Mouse (Mus musculus) kidney, adult 2 months (tissue): ENCODE results near the gene Sdr42e1. TPM values are rescaled to one million over a fixed set of nuclear protein-coding genes. Genes with fewer than 3 reads are reported as not detected.

ENCODE experiments used
- DNase-seq: peaks from one replicate; pipeline ENCODE4 v3.0.0; 2021
- H3K27ac ChIP-seq: fragments of 200-500 bp; 2 replicates; pipeline ENCODE4 v1.5.1; 2012; ENCODE audit warnings: low read depth, low read length, control low read depth, inconsistent platforms; ENCODE audit not compliant: insufficient read depth
- H3K27me3 ChIP-seq: fragments of 200-500 bp; replicated peaks from 2 replicates; pipeline ENCODE4 v1.6.1; 2012; ENCODE audit warnings: mild to moderate bottlenecking, moderate library complexity, low read length, inconsistent platforms; ENCODE audit not compliant: control insufficient read depth, insufficient read depth
- H3K36me3 ChIP-seq: fragments of 200-500 bp; 2 replicates; pipeline ENCODE4 v1.6.1; 2012; ENCODE audit warnings: mild to moderate bottlenecking, moderate library complexity, low read length, inconsistent platforms; ENCODE audit not compliant: control insufficient read depth, insufficient read depth
- H3K4me1 ChIP-seq: fragments of 200-500 bp; 2 replicates; pipeline ENCODE4 v1.6.1; 2011; ENCODE audit warnings: low read length; ENCODE audit not compliant: control insufficient read depth, insufficient read depth
- H3K4me3 ChIP-seq: fragments of 200-500 bp; 2 replicates; pipeline ENCODE4 v1.5.1; 2011; ENCODE audit warnings: mild to moderate bottlenecking, low read depth, low read length, control low read depth; ENCODE audit not compliant: insufficient read depth
- CTCF ChIP-seq: fragments of 200-500 bp; conservative IDR thresholded peaks from 2 replicates; pipeline ENCODE4 v1.5.1; 2011; ENCODE audit warnings: low read depth, mild to moderate bottlenecking, control low read depth, low read length, moderate library complexity, mixed read lengths; ENCODE audit not compliant: insufficient read depth, insufficient read length
- POLR2A ChIP-seq: fragments of 200-500 bp; IDR thresholded peaks from one replicate; pipeline ENCODE4 v1.6.1; 2011; ENCODE audit warnings: low read depth, low read length, control low read depth
- WGBS: fragments of 180-500 bp; shearing (Covaris S2); methylation state at CpG from one replicate; pipeline ENCODE4 v1.1.7; 2018; 5-methylcytosine and 5-hydroxymethylcytosine counted together
- polyA plus RNA-seq: library from polyadenylated mRNA; depleted of rRNA; stranded (reverse); fragments of >200 nt; gene quantifications from 2 replicates; pipeline ENCODE4 v1.2.3, GENCODE M21; 2012

The Sdr42e1 gene
- polyA plus RNA-seq, 1 experiment = 6.6 TPM

- no peak overlapping the region for H3K27ac ChIP-seq
- no peaks in the 10 kb centered on the region for H3K27me3 ChIP-seq
- no peak for DNase-seq
- H3K4me3 ChIP-seq = no peak overlapping the region
- TF ChIP-seq CTCF (no peak), POLR2A (no peak)
- WGBS = 39% methylated on average over 10 of the region's 10 CpGs
- no peaks in the 10 kb centered on the region for H3K36me3 ChIP-seq
- no peaks in the 10 kb centered on the region for H3K4me1 ChIP-seq
These were observed 10.5 kb upstream of the Sdr42e1 start for GRCm38 (mm10) chr8:117683925-117684472.

GRCm38 (mm10) chr8:117678650-117679049 is 5.2 kb upstream of the Sdr42e1 start:
- 79% methylated on average over 4 of the region's 4 CpGs for WGBS
- H3K4me1 ChIP-seq = peaks cover 2% of the 10 kb centered on the region; the same call in 1 of the 2 replicates
- TF ChIP-seq POLR2A (no peak), CTCF (no peak)
- H3K4me3 ChIP-seq = no peak overlapping the region
- no peaks in the 10 kb centered on the region for H3K27me3 ChIP-seq
- no peaks in the 10 kb centered on the region for H3K36me3 ChIP-seq
- H3K27ac ChIP-seq = no peak overlapping the region
- DNase-seq = no peak

DNA sequence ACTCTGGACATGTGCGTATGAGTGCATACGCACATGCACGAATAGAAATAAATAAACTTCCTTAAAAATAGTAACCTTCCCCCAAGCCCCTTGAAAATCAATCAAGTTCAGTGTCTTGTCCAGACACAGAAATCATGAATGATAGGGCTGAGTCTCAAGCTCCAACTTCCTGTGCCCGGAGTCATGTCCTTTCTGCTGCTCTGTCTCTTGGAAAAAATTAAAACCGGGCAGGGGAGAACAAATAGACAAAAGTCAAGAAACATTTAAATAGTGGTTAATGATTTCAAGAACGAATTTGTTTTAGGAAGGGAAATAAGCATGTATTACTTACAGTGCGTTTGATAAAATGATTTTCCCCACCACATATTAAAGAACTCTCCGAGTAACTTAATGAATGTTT is 3.5 kb upstream of the Sdr42e1 start:
- 56% methylated on average over 8 of the region's 8 CpGs for WGBS
- H3K4me1 ChIP-seq = peaks cover 3% of the 10 kb centered on the region; the same call in 1 of the 2 replicates
- no peak overlapping the region for H3K4me3 ChIP-seq
- no peak overlapping the region for H3K27ac ChIP-seq
- TF ChIP-seq CTCF = no peak
- TF ChIP-seq POLR2A = no peak
- no peaks in the 10 kb centered on the region for H3K36me3 ChIP-seq
- no peaks in the 10 kb centered on the region for H3K27me3 ChIP-seq
- no peak for DNase-seq

DNA sequence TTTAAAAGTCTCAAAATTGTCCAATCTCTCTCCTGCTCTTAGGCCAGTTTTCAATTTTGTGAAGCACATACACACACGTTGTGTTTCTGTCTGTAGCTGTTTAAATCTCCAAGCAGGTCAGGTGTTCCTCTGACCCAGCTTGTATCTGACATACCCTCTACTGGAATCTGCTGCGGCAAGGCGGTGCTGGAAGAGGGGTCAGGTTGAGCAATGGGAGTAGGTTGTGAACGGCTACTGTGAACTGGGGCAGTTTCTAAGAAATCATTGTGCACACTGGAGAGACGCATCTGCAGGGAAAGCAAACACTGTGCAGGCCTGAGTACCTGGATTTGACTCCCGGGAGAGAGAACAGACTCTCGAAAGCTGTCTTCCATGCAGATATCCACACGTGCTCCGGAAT is 3.0 kb upstream of the Sdr42e1 start:
- no peaks in the 10 kb centered on the region for H3K27me3 ChIP-seq
- TF ChIP-seq POLR2A (no peak), CTCF (no peak)
- H3K4me1 ChIP-seq = peaks cover 3% of the 10 kb centered on the region; the same call in 1 of the 2 replicates
- no peak overlapping the region for H3K4me3 ChIP-seq
- no peak overlapping the region for H3K27ac ChIP-seq
- no peaks in the 10 kb centered on the region for H3K36me3 ChIP-seq
- 77% methylated on average over 9 of the region's 9 CpGs for WGBS
- DNase-seq = no peak

DNA sequence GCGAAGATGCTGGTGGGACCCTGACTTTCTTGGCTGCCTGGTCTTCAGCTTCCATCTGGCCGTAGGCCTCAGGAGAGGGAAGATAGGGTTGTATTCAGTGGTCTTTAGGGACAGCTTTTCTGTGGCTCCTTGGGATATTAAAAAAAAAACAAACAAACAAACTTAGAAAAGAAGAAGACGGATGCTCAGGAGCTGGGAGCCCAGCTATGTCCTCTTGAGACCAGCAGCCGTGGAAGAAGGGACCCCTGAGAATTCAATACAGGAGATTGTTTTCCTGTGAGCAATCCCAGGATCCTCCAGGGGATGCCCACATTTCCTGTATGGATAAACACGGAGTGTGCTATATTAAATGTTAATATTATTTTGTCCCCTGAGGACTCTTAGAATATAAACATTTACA is 1.7 kb upstream of the Sdr42e1 start:
- Histone ChIP-seq H3K27me3 (no peaks in the 10 kb centered on the region), H3K36me3 (no peaks in the 10 kb centered on the region), H3K27ac (no peak overlapping the region), H3K4me3 (no peak overlapping the region), H3K4me1 (peaks cover 3% of the 10 kb centered on the region; the same call in 1 of the 2 replicates)
- TF ChIP-seq POLR2A (no peak), CTCF (no peak)
- no peak for DNase-seq
- 82% methylated on average over 5 of the region's 5 CpGs for WGBS

- no peak for DNase-seq
- Histone ChIP-seq H3K27me3 (no peaks in the 10 kb centered on the region), H3K4me3 (no peak overlapping the region), H3K27ac (no peak overlapping the region), H3K36me3 (no peaks in the 10 kb centered on the region), H3K4me1 (peaks cover 3% of the 10 kb centered on the region; the same call in 1 of the 2 replicates)
- TF ChIP-seq POLR2A (no peak), CTCF (no peak)
- 85% methylated on average over 3 of the region's 3 CpGs for WGBS
These were observed 931 bp downstream of the Sdr42e1 start for GRCm38 (mm10) chr8:117672558-117672957.

DNA sequence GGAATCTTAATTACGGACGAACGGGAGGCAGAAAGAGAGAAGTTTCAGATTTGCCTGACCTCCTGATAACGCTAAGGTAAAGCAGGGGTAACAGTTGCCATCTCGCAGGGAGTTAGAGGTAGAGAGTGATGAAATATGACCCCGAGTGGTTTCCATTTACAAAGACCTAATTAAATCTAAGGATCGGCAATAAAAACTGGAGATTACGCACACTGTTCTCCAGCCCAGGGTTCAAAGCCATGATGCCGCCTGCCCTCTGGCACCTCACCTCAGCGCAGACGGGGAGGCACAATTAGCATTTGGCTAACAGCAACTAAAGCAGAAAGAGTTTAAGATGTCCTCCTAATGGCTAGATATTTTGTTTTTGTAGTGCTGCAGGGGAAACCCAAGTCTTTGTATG is 3.0 kb downstream of the Sdr42e1 start:
- DNase-seq = no peak
- no peak overlapping the region for H3K27ac ChIP-seq
- no peak overlapping the region for H3K4me3 ChIP-seq
- no peaks in the 10 kb centered on the region for H3K27me3 ChIP-seq
- H3K36me3 ChIP-seq = no peaks in the 10 kb centered on the region
- TF ChIP-seq CTCF = no peak
- TF ChIP-seq POLR2A = no peak
- 18% methylated on average over 11 of the region's 11 CpGs for WGBS
- H3K4me1 ChIP-seq = peaks cover 3% of the 10 kb centered on the region; the same call in 1 of the 2 replicates
